Mouse (Mus musculus): ENCODE measurements around the gene Tbc1d21. TPM values are rescaled to one million over a fixed set of nuclear protein-coding genes. Genes with fewer than 3 reads are reported as not detected.

Gene Tbc1d21
- polyA plus RNA-seq, 1 experiment from 2014 or later = not detected

- no peak for ATAC-seq (ENCODE audit: low FRiP score, low read depth)
- no peak overlapping the region for H3K4me3 ChIP-seq
- whole genome bisulfite sequencing = 76% methylated on average over 8 of the region's 8 CpGs
These were observed 33.5 kb downstream of the Tbc1d21 start for GRCm38 (mm10) chr9:58336650-58337281.

GRCm38 (mm10) chr9:58331276-58331675 lies 39.0 kb downstream of the Tbc1d21 start:
- Histone ChIP-seq H3K36me3 (no peaks in the 10 kb centered on the region), H3K27ac (replicated peaks) (no peak overlapping the region), H3K9me3 (0 out of 2 replicates have a peak, but pooled peaks cover 4% of the 10 kb centered on the region), H3K4me3 (no peak overlapping the region), H3K4me1 (peaks cover 8% of the 10 kb centered on the region; the same call in 1 of the 2 replicates), H3K27me3 (no peaks in the 10 kb centered on the region), H3K4me2 (replicated peaks) (no peak overlapping the region), H3K9ac (replicated peaks) (no peak overlapping the region)
- no peak for ATAC-seq (ENCODE audit: low FRiP score, low read depth)
- WGBS = 79% methylated on average over 3 of the region's 3 CpGs

More at GRCm38 (mm10) chr9:58336650-58337281, 33.5 kb downstream of the Tbc1d21 start:
- H3K27ac ChIP-seq (replicated peaks) = no peak overlapping the region
- H3K9ac ChIP-seq (replicated peaks) = no peak overlapping the region
- no peaks in the 10 kb centered on the region for H3K27me3 ChIP-seq
- no peaks in the 10 kb centered on the region for H3K36me3 ChIP-seq
- H3K9me3 ChIP-seq = 0 out of 2 replicates have a peak, but pooled peaks cover 4% of the 10 kb centered on the region
- H3K4me2 ChIP-seq (replicated peaks) = no peak overlapping the region
- no peaks in the 10 kb centered on the region for H3K4me1 ChIP-seq

- no peak overlapping the region for H3K4me3 ChIP-seq
- H3K27ac ChIP-seq (replicated peaks) = no peak overlapping the region
- no peaks in the 10 kb centered on the region for H3K27me3 ChIP-seq
- no peaks in the 10 kb centered on the region for H3K36me3 ChIP-seq
- WGBS = 29% methylated on average over 5 of the region's 5 CpGs
- H3K9me3 ChIP-seq = 0 out of 2 replicates have a peak, but pooled peaks cover 4% of the 10 kb centered on the region
- H3K4me1 ChIP-seq = peaks cover 10% of the 10 kb centered on the region; the same call in 1 of the 2 replicates
- H3K9ac ChIP-seq (replicated peaks) = no peak overlapping the region
- ATAC-seq (ENCODE audit: low FRiP score, low read depth) = peak; percentile 27; the same call in 1 of the 2 replicates
- no peak overlapping the region for H3K4me2 ChIP-seq (replicated peaks)
These were observed 40.0 kb downstream of the Tbc1d21 start for GRCm38 (mm10) chr9:58330293-58330692.

- WGBS = 59% methylated on average over 1 of the region's 1 CpGs
- Histone ChIP-seq H3K4me3 (no peak overlapping the region), H3K9ac (replicated peaks) (no peak overlapping the region), H3K4me2 (replicated peaks) (no peak overlapping the region), H3K9me3 (no peaks in the 10 kb centered on the region), H3K36me3 (no peaks in the 10 kb centered on the region), H3K4me1 (peaks cover 10% of the 10 kb centered on the region; the same call in 1 of the 2 replicates), H3K27ac (replicated peaks) (no peak overlapping the region), H3K27me3 (no peaks in the 10 kb centered on the region)
- no peak for ATAC-seq (ENCODE audit: low FRiP score, low read depth)
These were observed 42.9 kb downstream of the Tbc1d21 start for GRCm38 (mm10) chr9:58327382-58327781.

GRCm38 (mm10) chr9:58326477-58327180 lies 43.6 kb downstream of the Tbc1d21 start:
- Histone ChIP-seq H3K27me3 (no peaks in the 10 kb centered on the region), H3K9ac (replicated peaks) (no peak overlapping the region), H3K4me2 (replicated peaks) (no peak overlapping the region), H3K4me3 (no peak overlapping the region), H3K27ac (replicated peaks) (0 out of 2 replicates have a peak overlapping the region, but pooled peaks have one; percentile 25), H3K9me3 (no peaks in the 10 kb centered on the region), H3K4me1 (peaks cover 10% of the 10 kb centered on the region; the same call in 1 of the 2 replicates), H3K36me3 (no peaks in the 10 kb centered on the region)
- WGBS = 14% methylated on average over 4 of the region's 4 CpGs
- ATAC-seq (ENCODE audit: low FRiP score, low read depth) = no peak

GRCm38 (mm10) chr9:58321681-58322080 lies 48.6 kb downstream of the Tbc1d21 start:
- Histone ChIP-seq H3K27ac (replicated peaks) (no peak overlapping the region), H3K9me3 (no peaks in the 10 kb centered on the region), H3K27me3 (no peaks in the 10 kb centered on the region), H3K9ac (replicated peaks) (no peak overlapping the region), H3K4me3 (no peak overlapping the region), H3K36me3 (no peaks in the 10 kb centered on the region), H3K4me2 (replicated peaks) (no peak overlapping the region), H3K4me1 (peaks cover 6% of the 10 kb centered on the region; the same call in 1 of the 2 replicates)
- 99% methylated on average over 3 of the region's 3 CpGs for WGBS
- ATAC-seq (ENCODE audit: low FRiP score, low read depth) = no peak

GRCm38 (mm10) chr9:58318317-58318716 lies 51.9 kb downstream of the Tbc1d21 start:
- Histone ChIP-seq H3K4me3 (no peak overlapping the region), H3K9ac (replicated peaks) (no peak overlapping the region), H3K9me3 (no peaks in the 10 kb centered on the region), H3K4me2 (replicated peaks) (no peak overlapping the region), H3K27ac (replicated peaks) (no peak overlapping the region), H3K27me3 (peaks cover 3% of the 10 kb centered on the region), H3K36me3 (no peaks in the 10 kb centered on the region), H3K4me1 (peaks cover 19% of the 10 kb centered on the region)
- ATAC-seq (ENCODE audit: low FRiP score, low read depth) = no peak
- 80% methylated on average over 3 of the region's 3 CpGs for WGBS

GRCm38 (mm10) chr9:58317381-58317780 lies 52.9 kb downstream of the Tbc1d21 start:
- Histone ChIP-seq H3K36me3 (no peaks in the 10 kb centered on the region), H3K27ac (replicated peaks) (no peak overlapping the region), H3K4me2 (replicated peaks) (no peak overlapping the region), H3K27me3 (peaks cover 13% of the 10 kb centered on the region), H3K4me1 (peaks cover 28% of the 10 kb centered on the region), H3K4me3 (no peak overlapping the region), H3K9me3 (no peaks in the 10 kb centered on the region), H3K9ac (replicated peaks) (no peak overlapping the region)
- 83% methylated on average over 3 of the region's 3 CpGs for WGBS
- no peak for ATAC-seq (ENCODE audit: low FRiP score, low read depth)

GRCm38 (mm10) chr9:58316784-58317183 lies 53.5 kb downstream of the Tbc1d21 start:
- no peak for ATAC-seq (ENCODE audit: low FRiP score, low read depth)
- 75% methylated on average over 7 of the region's 7 CpGs for WGBS
- H3K27ac ChIP-seq (replicated peaks) = no peak overlapping the region

GRCm38 (mm10) chr9:58315850-58316249 lies 54.4 kb downstream of the Tbc1d21 start:
- no peak overlapping the region for H3K4me3 ChIP-seq
- no peaks in the 10 kb centered on the region for H3K36me3 ChIP-seq
- no peak overlapping the region for H3K4me2 ChIP-seq (replicated peaks)
- ATAC-seq (ENCODE audit: low FRiP score, low read depth) = no peak
- 96% methylated on average over 2 of the region's 2 CpGs for WGBS
- peaks cover 29% of the 10 kb centered on the region for H3K4me1 ChIP-seq
- no peak overlapping the region for H3K27ac ChIP-seq (replicated peaks)
- H3K9me3 ChIP-seq = no peaks in the 10 kb centered on the region
- H3K27me3 ChIP-seq = peaks cover 28% of the 10 kb centered on the region
- H3K9ac ChIP-seq (replicated peaks) = no peak overlapping the region

More at GRCm38 (mm10) chr9:58316784-58317183, 53.5 kb downstream of the Tbc1d21 start:
- Histone ChIP-seq H3K4me2 (replicated peaks) (no peak overlapping the region), H3K27me3 (peaks cover 19% of the 10 kb centered on the region), H3K4me3 (no peak overlapping the region), H3K9ac (replicated peaks) (no peak overlapping the region), H3K36me3 (no peaks in the 10 kb centered on the region), H3K9me3 (no peaks in the 10 kb centered on the region), H3K4me1 (peaks cover 29% of the 10 kb centered on the region)

- H3K36me3 ChIP-seq = no peaks in the 10 kb centered on the region
- H3K4me3 ChIP-seq = no peak overlapping the region
- WGBS = 38% methylated on average over 5 of the region's 5 CpGs
- peak overlapping the region; percentile 60 for H3K27ac ChIP-seq (replicated peaks)
- peaks cover 29% of the 10 kb centered on the region for H3K4me1 ChIP-seq
- no peak overlapping the region for H3K9ac ChIP-seq (replicated peaks)
- ATAC-seq (ENCODE audit: low FRiP score, low read depth) = no peak
- H3K9me3 ChIP-seq = no peaks in the 10 kb centered on the region
- H3K4me2 ChIP-seq (replicated peaks) = no peak overlapping the region
- H3K27me3 ChIP-seq = peaks cover 36% of the 10 kb centered on the region
These were observed 55.4 kb downstream of the Tbc1d21 start for GRCm38 (mm10) chr9:58314682-58315360.

GRCm38 (mm10) chr9:58312944-58313359 lies 57.3 kb downstream of the Tbc1d21 start, which contains the start of gene Loxl1:
TSS of gene Loxl1 (minus strand) at chr9:58313186.
- WGBS = 2% methylated on average over 21 of the region's 21 CpGs
- Histone ChIP-seq H3K9me3 (no peaks in the 10 kb centered on the region), H3K36me3 (no peaks in the 10 kb centered on the region), H3K4me2 (replicated peaks) (peak within 1 kb of the TSS; percentile 60), H3K4me3 (peak within 1 kb of the TSS; percentile 40), H3K27me3 (peaks cover 36% of the 10 kb centered on the region), H3K4me1 (peaks cover 38% of the 10 kb centered on the region), H3K27ac (replicated peaks) (peak within 1 kb of the TSS; percentile 30; the same call in 1 of the 2 replicates), H3K9ac (replicated peaks) (peak within 1 kb of the TSS; percentile 47)
- peak; percentile 59 for ATAC-seq (ENCODE audit: low FRiP score, low read depth)

Data from midbrain, embryonic 12.5 days (tissue).